Mouse (Mus musculus): ENCODE measurements at regions not wholly inside any gene's neighbourhood (a gene's known extent, or its start where the extent isn't known, plus 50 kb on each side); places are given as distances from the start of the nearest gene placed in this dataset.

DNA sequence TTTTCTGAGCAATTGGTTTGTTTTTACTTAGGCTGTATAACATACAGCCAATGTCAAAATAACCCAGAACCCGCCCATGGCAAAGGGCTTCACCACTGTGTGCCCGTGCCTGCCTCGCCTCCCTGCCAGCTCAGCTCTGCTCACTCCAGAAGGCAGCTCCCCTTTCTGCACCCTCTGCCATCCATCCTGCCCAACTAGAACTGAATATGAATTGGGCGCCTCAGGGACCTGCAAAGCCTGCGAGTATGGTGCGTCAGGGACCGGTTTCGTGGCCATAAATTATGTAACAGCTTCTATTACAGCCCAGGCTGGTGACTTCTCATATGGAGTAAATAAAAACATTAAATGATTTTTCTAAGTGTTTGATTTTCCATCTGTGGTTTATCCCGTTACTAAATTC lies 66.9 kb upstream of the A430005L14Rik start:
- Histone ChIP-seq H3K4me3 (replicated peaks) (no peak overlapping the region), H3K36me3 (no peaks in the 10 kb centered on the region), H3K4me1 (no peaks in the 10 kb centered on the region), H3K9me3 (replicated peaks) (no peaks in the 10 kb centered on the region), H3K4me2 (no peak overlapping the region), H3K27ac (no peak overlapping the region), H3K9ac (no peak overlapping the region), H3K27me3 (no peaks in the 10 kb centered on the region)
- WGBS: 81% methylated on average over 9 of the region's 9 CpGs
- no peak for ATAC-seq (replicated peaks; ENCODE audit: low FRiP score)

DNA sequence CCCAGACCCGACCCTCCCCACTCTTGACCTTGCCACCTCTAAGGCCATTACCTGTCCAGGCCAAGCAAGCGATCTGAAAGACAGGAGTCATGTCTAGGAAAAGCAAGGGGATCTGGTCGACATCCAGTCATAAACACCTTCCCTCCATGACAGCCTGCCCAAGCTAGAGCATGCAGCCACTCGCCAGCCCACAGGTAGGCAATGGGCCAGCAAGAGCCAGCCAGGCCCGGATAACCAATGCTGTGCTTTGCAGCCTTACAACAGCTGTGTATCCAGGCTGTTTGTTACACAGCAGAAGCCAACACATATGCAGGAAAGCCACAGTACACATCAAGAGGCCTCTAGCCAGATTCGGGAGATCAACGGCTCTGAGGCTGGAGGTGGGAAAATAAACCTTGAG lies 57.3 kb upstream of the A430005L14Rik start:
- no peak overlapping the region for H3K9ac ChIP-seq
- no peaks in the 10 kb centered on the region for H3K27me3 ChIP-seq
- no peaks in the 10 kb centered on the region for H3K9me3 ChIP-seq (replicated peaks)
- H3K27ac ChIP-seq: no peak overlapping the region
- H3K4me3 ChIP-seq (replicated peaks): no peak overlapping the region
- H3K4me2 ChIP-seq: no peak overlapping the region
- WGBS: 83% methylated on average over 7 of the region's 7 CpGs
- H3K36me3 ChIP-seq: no peaks in the 10 kb centered on the region
- no peaks in the 10 kb centered on the region for H3K4me1 ChIP-seq
- no peak for ATAC-seq (replicated peaks; ENCODE audit: low FRiP score)

DNA sequence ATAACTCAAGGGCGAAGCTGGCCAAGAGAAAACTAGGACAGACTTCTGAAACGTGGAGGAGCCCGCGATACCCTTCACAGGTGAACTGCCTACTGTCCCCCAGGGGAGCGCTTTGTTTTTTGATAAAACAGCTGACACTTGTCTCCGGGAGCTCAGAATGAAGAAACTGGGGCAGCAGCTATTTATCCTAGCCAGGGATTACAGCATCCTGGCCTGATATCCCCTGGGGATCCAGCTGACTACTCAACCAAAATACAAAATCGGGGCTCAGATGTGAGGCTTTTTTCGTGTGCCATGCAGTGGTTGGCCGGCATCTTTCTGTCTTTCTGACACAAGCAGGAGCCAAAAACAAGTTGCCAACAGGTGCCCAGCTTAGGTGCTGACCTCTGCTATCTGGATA lies 52.0 kb upstream of the A430005L14Rik start:
- WGBS: 80% methylated on average over 9 of the region's 9 CpGs
- H3K9ac ChIP-seq: no peak overlapping the region
- no peaks in the 10 kb centered on the region for H3K27me3 ChIP-seq
- H3K36me3 ChIP-seq: no peaks in the 10 kb centered on the region
- no peaks in the 10 kb centered on the region for H3K9me3 ChIP-seq (replicated peaks)
- no peak overlapping the region for H3K4me2 ChIP-seq
- H3K4me3 ChIP-seq (replicated peaks): no peak overlapping the region
- H3K4me1 ChIP-seq: no peaks in the 10 kb centered on the region
- no peak for ATAC-seq (replicated peaks; ENCODE audit: low FRiP score)
- no peak overlapping the region for H3K27ac ChIP-seq

DNA sequence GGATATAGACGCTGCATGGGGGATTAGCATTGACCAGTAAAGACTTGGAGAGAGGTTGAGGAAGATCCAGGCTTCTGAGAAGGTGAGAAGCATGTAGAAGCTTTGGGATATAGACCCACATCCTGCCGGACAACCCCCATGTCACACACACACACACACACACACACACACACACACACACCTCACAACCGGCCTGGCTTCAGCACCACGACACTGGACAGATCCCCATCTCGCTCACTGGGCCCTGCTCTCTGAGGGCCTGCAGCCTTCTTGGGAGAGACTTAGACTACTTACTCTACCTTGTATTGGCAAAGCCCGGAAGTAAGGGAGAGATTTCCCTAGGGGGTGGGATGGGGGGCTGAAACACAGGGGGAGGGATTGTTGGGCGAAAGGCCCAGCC lies 51.5 kb upstream of the A430005L14Rik start:
- ATAC-seq (replicated peaks; ENCODE audit: low FRiP score): no peak
- Histone ChIP-seq H3K4me3 (replicated peaks) (no peak overlapping the region), H3K9me3 (replicated peaks) (no peaks in the 10 kb centered on the region), H3K9ac (no peak overlapping the region), H3K4me2 (no peak overlapping the region), H3K27me3 (no peaks in the 10 kb centered on the region), H3K27ac (no peak overlapping the region), H3K36me3 (no peaks in the 10 kb centered on the region), H3K4me1 (no peaks in the 10 kb centered on the region)
- 41% methylated on average over 7 of the region's 7 CpGs for WGBS

Data from kidney, embryonic 15.5 days (tissue).